Mouse (Mus musculus) intestine, embryonic 15.5 days (tissue): Measurements from ENCODE around the gene Cdc20. TPM values are rescaled to one million over a fixed set of nuclear protein-coding genes. Genes with fewer than 3 reads are reported as not detected.

ENCODE experiments used
- ATAC-seq: fragments of 200-750 bp; cut with Nextera tagmentation; 2 replicates; pipeline ENCODE4 v1.8.0; 2017; ENCODE audit warnings: moderate TSS enrichment, moderate library complexity
- H3K27ac ChIP-seq: fragments of 300-500 bp; sonication (generic); 2 replicates; pipeline ENCODE4 v1.5.1; 2015; ENCODE audit warnings: mild to moderate bottlenecking, inconsistent platforms
- H3K27me3 ChIP-seq: fragments of 300-500 bp; sonication (generic); replicated peaks from 2 replicates; pipeline ENCODE4 v1.6.1; 2015; ENCODE audit warnings: inconsistent platforms
- H3K36me3 ChIP-seq: fragments of 300-500 bp; sonication (generic); 2 replicates; pipeline ENCODE4 v1.6.1; 2015; ENCODE audit warnings: inconsistent platforms
- H3K4me1 ChIP-seq: fragments of 300-500 bp; sonication (generic); replicated peaks from 2 replicates; pipeline ENCODE4 v1.6.1; 2015; ENCODE audit warnings: inconsistent platforms
- H3K4me2 ChIP-seq: fragments of 300-500 bp; sonication (generic); replicated peaks from 2 replicates; pipeline ENCODE4 v1.6.1; 2015; ENCODE audit warnings: mild to moderate bottlenecking, inconsistent platforms
- H3K4me3 ChIP-seq: fragments of 300-500 bp; sonication (generic); replicated peaks from 2 replicates; pipeline ENCODE4 v1.5.1; 2015; ENCODE audit warnings: inconsistent platforms
- H3K9ac ChIP-seq: fragments of 300-500 bp; sonication (generic); 2 replicates; pipeline ENCODE4 v1.6.1; 2015; ENCODE audit warnings: inconsistent platforms
- H3K9me3 ChIP-seq: fragments of 300-500 bp; sonication (generic); 2 replicates; pipeline ENCODE4 v1.6.1; 2016; ENCODE audit warnings: inconsistent platforms
- WGBS: fragments of 180-500 bp; shearing (Covaris S2); methylation state at CpG from one replicate; pipeline ENCODE4 v1.1.7; 2015; 5-methylcytosine and 5-hydroxymethylcytosine counted together
- polyA plus RNA-seq: library from polyadenylated mRNA; unstranded; fragments of >200 nt; fragmentation: Nextera tagmentation; extraction: Ambion mirVana; gene quantifications from 2 replicates; pipeline ENCODE4 v1.2.1, GENCODE M21; 2015

Gene Cdc20
- 223 and 226 TPM in 2 replicates for polyA plus RNA-seq

DNA sequence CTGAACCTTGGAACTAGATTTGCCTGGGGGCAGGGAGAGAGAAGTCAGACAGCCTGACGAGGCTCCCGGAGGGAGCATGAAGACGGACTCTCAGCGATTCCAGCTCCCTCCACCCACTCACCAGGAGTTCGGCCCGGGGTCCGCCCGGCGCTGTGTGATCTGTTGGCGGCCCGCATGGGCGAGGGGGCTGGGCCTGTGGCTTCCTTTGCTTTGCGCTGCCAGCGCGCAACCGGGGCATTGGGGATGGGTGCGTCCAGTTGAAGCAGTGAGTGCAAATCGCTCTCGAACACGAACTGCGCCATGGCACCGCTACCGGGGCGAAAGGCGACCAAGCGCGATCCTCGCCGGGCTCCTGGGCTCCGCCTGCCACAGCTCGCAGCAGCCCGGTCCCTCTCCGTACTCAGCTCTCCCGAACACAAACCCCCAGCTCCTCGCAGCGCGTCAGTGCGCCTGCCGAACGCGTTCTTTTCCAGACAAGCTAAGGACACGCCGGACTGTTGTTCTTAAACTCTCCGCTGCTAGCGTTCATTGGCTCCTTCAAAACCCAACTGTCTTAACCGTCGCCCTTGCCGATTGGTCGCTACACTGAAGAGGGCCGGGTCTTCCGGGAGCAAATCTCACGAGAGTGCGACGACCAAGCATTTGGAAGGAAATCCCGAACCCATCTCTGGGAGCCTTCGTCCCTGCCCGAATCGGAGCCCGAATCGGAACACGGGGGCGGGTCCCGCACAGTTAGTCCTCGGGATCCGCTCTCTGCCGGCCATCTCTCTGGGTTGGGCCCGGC, at the start of gene Cdc20:
Gene Cdc20 (minus strand): TSS at position 533 of the 784 bp plus-strand sequence.
- H3K4me3 ChIP-seq: peak within 1 kb of the TSS; percentile 67
- H3K9me3 ChIP-seq: no peaks in the 10 kb centered on the region
- H3K27ac ChIP-seq: peak within 1 kb of the TSS; percentile 83
- H3K4me1 ChIP-seq: peaks cover 29% of the 10 kb centered on the region
- H3K4me2 ChIP-seq: peak within 1 kb of the TSS; percentile 97
- H3K9ac ChIP-seq: peak within 1 kb of the TSS; percentile 68
- under 1% methylated on average over 67 of the region's 67 CpGs for WGBS
- H3K27me3 ChIP-seq: no peaks in the 10 kb centered on the region
- ATAC-seq: peak; percentile 96
- H3K36me3 ChIP-seq: peaks cover 23% of the 10 kb centered on the region

DNA sequence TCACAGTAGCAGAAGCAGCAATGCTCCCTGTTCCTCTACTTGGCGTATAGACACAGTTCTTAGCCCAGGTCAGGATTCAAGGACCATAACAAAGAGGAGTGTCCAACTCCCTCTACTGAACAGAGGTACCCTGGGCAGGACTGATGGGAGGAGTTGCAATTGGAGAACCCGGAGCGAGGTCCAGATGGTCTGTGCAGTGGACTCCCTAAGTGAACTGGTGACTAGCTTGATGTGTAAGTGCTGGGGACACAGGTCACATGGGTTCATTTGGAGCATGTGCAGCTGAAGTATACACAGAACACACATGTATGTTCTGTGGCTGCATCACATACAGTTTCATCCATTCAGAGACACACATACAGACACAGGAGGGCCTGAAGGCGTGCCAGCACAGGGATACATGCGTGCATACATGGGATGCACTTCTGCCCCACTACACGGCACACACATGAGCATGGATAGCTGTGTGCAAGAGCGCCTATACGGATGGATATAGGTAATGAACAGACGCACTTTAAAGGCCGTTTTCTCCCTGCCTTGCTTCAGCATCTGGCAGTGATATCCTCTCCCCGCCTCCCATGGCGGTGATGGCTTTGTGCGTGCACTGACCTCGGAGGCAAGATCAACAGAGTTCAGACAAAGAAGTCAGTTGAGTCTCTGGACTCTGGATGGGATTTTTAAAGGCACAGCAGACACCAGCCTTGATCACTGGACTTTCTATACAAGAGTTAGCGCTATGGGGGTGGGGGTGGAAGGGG, 39.8 kb upstream of the Cdc20 start:
- Histone ChIP-seq H3K9me3 (no peaks in the 10 kb centered on the region), H3K4me3 (no peak overlapping the region), H3K4me2 (no peak overlapping the region), H3K36me3 (no peaks in the 10 kb centered on the region), H3K4me1 (no peaks in the 10 kb centered on the region), H3K27ac (no peak overlapping the region), H3K9ac (no peak overlapping the region), H3K27me3 (no peaks in the 10 kb centered on the region)
- ATAC-seq: no peak
- WGBS: 60% methylated on average over 15 of the region's 15 CpGs

DNA sequence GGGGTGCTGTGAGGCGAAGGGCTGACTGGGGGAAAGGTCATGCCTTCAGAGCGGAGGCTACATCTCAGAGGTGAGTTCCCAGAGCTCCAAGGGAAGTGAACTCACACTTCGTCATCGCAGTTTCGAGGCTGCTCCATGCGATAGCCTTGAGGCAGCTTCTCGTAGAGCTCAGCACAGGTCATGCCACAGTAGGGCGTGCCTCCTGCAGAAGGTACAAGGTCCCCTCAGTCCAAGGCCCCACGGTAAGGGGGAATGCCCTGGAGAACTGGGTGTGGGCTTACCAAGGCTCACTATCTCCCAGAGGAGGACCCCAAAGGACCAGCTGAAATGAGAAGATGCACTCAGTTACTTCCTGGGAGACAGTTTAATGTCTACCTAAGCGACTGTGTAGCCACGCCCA, 35.5 kb upstream of the Cdc20 start:
- Histone ChIP-seq H3K9me3 (no peaks in the 10 kb centered on the region), H3K27ac (no peak overlapping the region), H3K4me2 (no peak overlapping the region), H3K36me3 (no peaks in the 10 kb centered on the region), H3K4me1 (no peaks in the 10 kb centered on the region), H3K4me3 (no peak overlapping the region), H3K27me3 (no peaks in the 10 kb centered on the region), H3K9ac (no peak overlapping the region)
- ATAC-seq: peak; percentile 85
- WGBS: 83% methylated on average over 11 of the region's 11 CpGs

DNA sequence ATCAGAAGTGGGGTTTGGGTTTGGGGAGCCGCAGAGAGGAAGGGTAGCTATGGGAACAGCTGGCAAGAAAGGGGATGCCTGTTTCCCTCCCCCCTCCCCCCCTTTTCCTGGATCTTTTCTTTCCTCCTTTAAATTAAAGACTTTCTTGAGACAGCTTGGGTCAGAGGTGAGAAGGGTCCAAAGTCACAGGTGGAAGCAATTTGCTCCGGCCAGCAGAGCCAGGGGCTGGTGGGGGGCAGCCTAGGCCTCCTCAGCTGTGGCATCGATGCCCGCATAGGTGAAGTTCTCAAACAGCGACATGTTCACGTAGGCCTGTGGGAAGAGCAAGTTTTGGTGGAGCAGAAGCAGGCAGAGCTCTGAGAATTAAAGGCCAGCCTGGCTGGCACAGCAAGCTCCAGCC, 34.1 kb upstream of the Cdc20 start:
- Histone ChIP-seq H3K36me3 (no peaks in the 10 kb centered on the region), H3K9ac (no peak overlapping the region), H3K27me3 (no peaks in the 10 kb centered on the region), H3K4me1 (no peaks in the 10 kb centered on the region), H3K27ac (no peak overlapping the region), H3K4me3 (no peak overlapping the region), H3K4me2 (no peak overlapping the region), H3K9me3 (no peaks in the 10 kb centered on the region)
- 79% methylated on average over 6 of the region's 6 CpGs for WGBS
- ATAC-seq: no peak

DNA sequence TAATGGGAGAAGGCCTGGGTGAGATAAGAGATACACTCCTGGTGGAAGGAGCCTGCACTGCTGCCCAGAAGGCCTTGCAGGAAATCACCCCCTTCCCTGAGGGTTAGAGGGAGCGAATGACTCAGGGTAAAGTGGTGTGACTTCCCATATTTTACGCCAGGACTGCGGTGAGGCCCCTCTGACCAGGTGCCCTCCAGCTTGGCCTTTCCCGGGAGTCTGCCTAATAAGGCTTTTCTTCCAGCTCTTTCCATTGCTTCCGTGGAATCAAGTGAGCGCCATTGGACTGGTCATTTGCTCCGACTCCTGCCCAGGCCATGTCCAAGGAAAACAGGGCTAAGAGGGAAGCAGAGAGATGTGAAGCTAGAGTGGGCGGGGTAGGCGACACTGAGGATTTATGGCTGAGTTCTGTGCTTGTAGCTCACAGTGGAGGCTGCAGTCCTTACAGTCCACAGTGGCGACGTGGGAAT, 28.6 kb upstream of the Cdc20 start:
- H3K4me3 ChIP-seq: no peak overlapping the region
- no peaks in the 10 kb centered on the region for H3K36me3 ChIP-seq
- H3K27ac ChIP-seq: no peak overlapping the region
- no peaks in the 10 kb centered on the region for H3K9me3 ChIP-seq
- 0 out of 2 replicates have a peak, but pooled peaks cover 3% of the 10 kb centered on the region for H3K4me1 ChIP-seq
- ATAC-seq: peak; percentile 61
- no peak overlapping the region for H3K9ac ChIP-seq
- 26% methylated on average over 11 of the region's 11 CpGs for WGBS
- no peak overlapping the region; the same call in 1 of the 2 replicates for H3K4me2 ChIP-seq
- H3K27me3 ChIP-seq: no peaks in the 10 kb centered on the region

DNA sequence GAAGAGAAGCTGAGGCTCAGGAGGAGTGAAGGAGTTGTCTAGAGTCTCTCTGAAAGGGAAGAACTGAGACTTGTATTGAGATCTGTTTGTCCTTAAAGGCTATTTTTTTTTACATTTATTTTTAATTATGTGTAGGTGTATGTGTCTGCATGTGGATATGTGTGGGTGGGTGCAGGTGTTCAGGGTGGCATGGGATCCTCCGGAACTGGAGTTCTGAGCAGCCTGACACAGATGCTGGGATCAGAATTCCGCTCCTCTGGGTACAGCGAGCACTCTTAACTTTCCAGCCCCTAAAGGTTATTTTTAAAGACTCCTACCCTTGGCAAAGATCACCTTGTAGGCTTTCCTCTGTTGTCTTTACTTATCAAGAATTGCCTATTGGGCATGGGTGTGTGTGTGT, 27.8 kb upstream of the Cdc20 start:
- H3K27me3 ChIP-seq: no peaks in the 10 kb centered on the region
- no peaks in the 10 kb centered on the region for H3K9me3 ChIP-seq
- 92% methylated on average over 3 of the region's 3 CpGs for WGBS
- no peak overlapping the region for H3K9ac ChIP-seq
- no peaks in the 10 kb centered on the region for H3K36me3 ChIP-seq
- 0 out of 2 replicates have a peak, but pooled peaks cover 3% of the 10 kb centered on the region for H3K4me1 ChIP-seq
- no peak overlapping the region for H3K4me2 ChIP-seq
- H3K4me3 ChIP-seq: no peak overlapping the region
- no peak for ATAC-seq
- H3K27ac ChIP-seq: no peak overlapping the region

DNA sequence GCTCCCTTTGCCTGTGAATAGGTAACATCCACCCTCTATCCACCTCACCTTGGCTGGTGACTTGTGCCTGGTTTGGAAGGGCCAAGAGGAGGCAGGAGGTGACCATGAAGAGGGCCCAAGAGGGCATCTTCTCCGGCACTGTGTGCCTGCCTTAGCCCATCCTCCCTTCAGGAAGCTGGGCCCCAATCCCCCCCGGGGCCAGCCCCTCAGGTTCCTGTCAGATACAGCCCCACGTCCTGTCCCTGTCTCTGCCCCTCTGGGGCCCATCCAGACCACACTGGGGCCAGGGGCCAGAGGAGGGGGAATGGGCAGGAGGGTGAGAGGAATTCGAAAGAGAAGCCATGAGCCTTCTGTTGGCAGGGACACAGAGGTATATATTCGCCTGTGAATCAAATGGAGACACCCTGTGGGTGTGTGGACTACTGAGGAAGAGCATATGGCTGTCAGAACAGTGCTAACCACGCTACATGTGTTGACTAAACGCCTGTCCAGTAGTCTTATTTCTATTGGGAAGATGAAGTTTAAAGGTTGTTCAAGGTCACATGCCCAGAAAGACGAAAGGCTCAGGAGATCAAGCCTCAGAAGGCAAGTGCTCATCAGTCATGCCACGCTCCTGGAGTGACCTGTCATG, 20.3 kb upstream of the Cdc20 start, which contains the start of gene Mpl:
Gene Mpl (minus strand): TSS at position 169 of the 631 bp plus-strand sequence.
- ATAC-seq: no peak

DNA sequence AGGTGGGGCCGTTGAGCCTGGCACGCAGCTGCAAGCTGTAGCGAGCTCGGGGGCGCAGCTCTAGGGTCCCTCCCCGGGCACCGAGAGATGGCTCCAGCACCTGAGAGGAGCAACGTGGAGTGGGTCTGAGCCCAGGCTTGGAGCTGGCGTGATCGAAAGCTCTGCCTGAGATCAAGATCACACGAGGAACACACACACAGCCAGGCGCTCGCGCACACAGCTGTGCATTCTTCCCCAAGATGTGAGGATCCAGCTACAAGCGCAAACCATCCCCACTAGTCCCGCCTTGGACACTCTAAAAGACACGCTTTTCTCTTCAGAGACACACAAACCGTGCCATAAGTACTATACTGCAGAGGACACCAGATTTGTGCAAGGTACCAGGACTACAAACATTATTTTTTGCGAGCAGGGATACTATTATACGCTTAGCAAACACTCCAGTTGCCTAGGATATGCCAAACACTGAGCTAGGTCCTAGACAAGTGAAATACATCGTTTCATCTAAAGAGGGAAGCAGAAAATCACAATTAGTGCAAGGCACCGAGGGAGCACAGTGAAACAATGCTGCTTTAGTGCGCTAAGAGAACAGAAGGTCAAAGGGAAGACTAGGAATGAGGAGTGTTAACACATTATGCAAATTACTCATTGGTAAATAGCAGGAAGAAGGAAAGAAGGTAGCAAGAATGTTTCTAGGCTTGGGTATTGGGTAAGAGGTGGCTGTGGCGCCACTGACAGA, 9.4 kb upstream of the Cdc20 start:
- no peaks in the 10 kb centered on the region for H3K9me3 ChIP-seq
- H3K4me1 ChIP-seq: peaks cover 15% of the 10 kb centered on the region
- 28% methylated on average over 24 of the region's 24 CpGs for WGBS
- peak overlapping the region; percentile 46; the same call in 1 of the 2 replicates for H3K9ac ChIP-seq
- peak overlapping the region; percentile 88 for H3K4me2 ChIP-seq
- H3K27ac ChIP-seq: no peak overlapping the region
- no peaks in the 10 kb centered on the region for H3K36me3 ChIP-seq
- no peaks in the 10 kb centered on the region for H3K27me3 ChIP-seq
- peak; percentile 60 for ATAC-seq
- peak overlapping the region; percentile 40 for H3K4me3 ChIP-seq

More for the DNA sequence above, 20.3 kb upstream of the Cdc20 start, which contains the start of gene Mpl:
- Histone ChIP-seq H3K4me1 (no peaks in the 10 kb centered on the region), H3K27ac (no peak within 1 kb of the TSS), H3K27me3 (no peaks in the 10 kb centered on the region), H3K9ac (no peak within 1 kb of the TSS), H3K4me2 (no peak within 1 kb of the TSS), H3K4me3 (no peak within 1 kb of the TSS), H3K9me3 (no peaks in the 10 kb centered on the region), H3K36me3 (no peaks in the 10 kb centered on the region)
- WGBS: 69% methylated on average over 9 of the region's 9 CpGs

DNA sequence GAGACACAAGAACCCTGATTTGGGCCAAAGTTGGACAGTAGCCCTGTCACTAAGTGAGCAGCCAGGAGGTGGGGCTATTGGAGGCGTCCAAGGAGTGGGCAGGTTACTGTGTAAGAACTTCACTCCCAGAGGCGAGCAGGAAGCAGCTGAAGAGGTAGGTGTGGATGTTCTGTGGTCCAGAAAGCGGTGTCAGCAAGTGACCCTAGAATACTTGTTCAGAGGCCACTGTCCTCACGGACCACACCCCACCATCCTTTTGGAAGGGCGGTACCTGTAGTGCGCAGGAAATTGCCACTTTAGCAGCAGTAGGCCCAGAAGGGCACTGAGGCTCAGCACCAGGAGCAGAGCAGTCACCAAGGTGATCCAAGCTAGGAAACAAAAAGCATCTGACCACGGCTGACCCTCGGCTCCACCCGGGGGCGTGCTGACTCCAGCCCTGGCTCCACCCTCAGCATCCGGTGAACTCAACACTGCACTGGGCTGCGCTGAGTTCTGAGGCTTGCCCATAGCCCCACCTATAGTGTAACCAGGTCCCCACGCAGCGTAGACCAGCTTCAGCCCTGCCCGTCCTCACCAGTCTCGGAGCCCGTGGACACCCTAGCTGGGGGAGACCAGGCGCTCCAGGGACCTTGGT, 8.7 kb upstream of the Cdc20 start:
- peak overlapping the region; percentile 88 for H3K4me2 ChIP-seq
- peak overlapping the region; percentile 40 for H3K4me3 ChIP-seq
- H3K4me1 ChIP-seq: peaks cover 15% of the 10 kb centered on the region
- H3K27me3 ChIP-seq: no peaks in the 10 kb centered on the region
- peak; percentile 77 for ATAC-seq
- H3K9me3 ChIP-seq: no peaks in the 10 kb centered on the region
- H3K36me3 ChIP-seq: no peaks in the 10 kb centered on the region
- H3K9ac ChIP-seq: peak overlapping the region; percentile 46; the same call in 1 of the 2 replicates
- WGBS: 23% methylated on average over 18 of the region's 18 CpGs
- no peak overlapping the region for H3K27ac ChIP-seq

DNA sequence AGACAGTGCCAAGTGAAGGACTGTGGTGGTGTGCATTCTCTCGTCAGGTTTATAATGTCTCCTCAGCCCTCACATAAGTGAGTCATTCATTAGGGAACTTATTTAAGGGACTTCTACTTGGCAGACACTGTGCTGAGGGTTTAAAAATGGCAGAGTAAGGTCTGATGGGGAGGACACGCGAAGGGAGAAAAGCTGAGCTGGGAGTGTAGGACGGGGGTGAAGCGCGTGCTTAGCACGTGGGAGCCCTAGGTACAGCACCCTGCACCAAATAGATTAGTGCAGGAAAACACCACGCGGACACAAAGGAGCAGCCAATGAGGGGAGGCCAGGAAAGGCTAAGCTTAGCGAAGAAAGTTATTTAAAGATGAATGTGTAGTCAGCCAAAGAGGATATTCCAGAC, 7.9 kb upstream of the Cdc20 start:
- Histone ChIP-seq H3K27me3 (no peaks in the 10 kb centered on the region), H3K4me3 (no peak overlapping the region), H3K27ac (no peak overlapping the region), H3K36me3 (no peaks in the 10 kb centered on the region), H3K9ac (no peak overlapping the region), H3K9me3 (no peaks in the 10 kb centered on the region), H3K4me1 (peaks cover 15% of the 10 kb centered on the region), H3K4me2 (no peak overlapping the region)
- ATAC-seq: no peak
- WGBS: 84% methylated on average over 10 of the region's 10 CpGs

DNA sequence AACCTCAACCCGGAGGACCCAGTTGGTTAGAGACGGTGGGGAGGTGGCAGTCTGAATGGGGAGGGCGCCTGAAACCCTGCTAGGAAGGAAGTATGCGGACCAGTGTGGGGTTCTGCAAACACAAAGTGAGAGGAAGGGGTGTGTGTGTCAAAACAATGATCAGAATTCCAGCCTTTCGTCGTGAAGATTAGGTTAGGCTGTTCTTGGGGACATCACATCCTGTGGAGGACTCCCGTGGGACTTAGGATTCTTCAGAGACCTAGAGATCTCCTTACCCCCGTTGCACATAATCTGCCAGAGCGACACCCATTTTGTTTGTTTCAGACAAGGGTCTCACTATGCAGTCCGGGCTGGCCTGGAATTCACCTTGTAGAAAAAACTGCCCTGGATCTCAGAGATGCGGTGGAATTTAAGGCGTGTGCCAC, 689 bp upstream of the Cdc20 start:
- H3K27ac ChIP-seq: peak overlapping the region; percentile 83
- no peaks in the 10 kb centered on the region for H3K27me3 ChIP-seq
- ATAC-seq: peak; percentile 36; the same call in 1 of the 2 replicates
- WGBS: 6% methylated on average over 12 of the region's 12 CpGs
- H3K36me3 ChIP-seq: peaks cover 16% of the 10 kb centered on the region
- peaks cover 28% of the 10 kb centered on the region for H3K4me1 ChIP-seq
- peak overlapping the region; percentile 67 for H3K4me3 ChIP-seq
- no peaks in the 10 kb centered on the region for H3K9me3 ChIP-seq
- H3K4me2 ChIP-seq: peak overlapping the region; percentile 97
- peak overlapping the region; percentile 41 for H3K9ac ChIP-seq
